Mouse (Mus musculus) layer of hippocampus, adult 8-10 months (tissue): ENCODE results near the gene Col25a1. TPM values are rescaled to one million over a fixed set of nuclear protein-coding genes. Genes with fewer than 3 reads are reported as not detected.

Experiments
- DNase-seq, 2 experiments: peaks; one replicate each; pipeline ENCODE4 v3.0.0; 2022; ENCODE audit warnings: low spot score in 2 of 2
- total RNA-seq, 4 experiments: library from RNA; stranded (reverse); gene quantifications; 2 replicates each; pipeline ENCODE4 v1.2.4; 2022

Col25a1 gene
- total RNA-seq, 4 experiments from 2014 or later, result 56.3 to 71.8 (median 65.0) TPM

DNA sequence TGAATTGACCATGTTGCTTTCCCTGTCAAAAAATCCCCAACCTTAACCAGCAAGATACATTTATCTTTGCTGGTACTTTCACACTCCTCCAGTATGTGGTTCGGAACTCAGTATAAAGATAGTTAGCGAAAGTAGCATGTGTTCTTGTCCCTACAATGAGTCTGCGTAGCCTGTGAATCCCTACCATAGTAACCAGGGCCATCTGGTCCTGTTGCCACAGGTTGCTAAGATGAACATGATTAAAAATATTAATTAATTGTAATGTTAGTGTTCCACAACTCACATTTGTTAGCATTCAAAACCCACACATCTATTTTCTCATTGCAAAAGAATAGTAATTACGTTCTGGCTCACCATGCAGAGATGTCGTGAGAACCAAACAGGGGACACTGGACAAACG lies 434.3 kb downstream of the Col25a1 start:
- DNase-seq, result peak in 1 of 2 experiments; percentile 45

DNA sequence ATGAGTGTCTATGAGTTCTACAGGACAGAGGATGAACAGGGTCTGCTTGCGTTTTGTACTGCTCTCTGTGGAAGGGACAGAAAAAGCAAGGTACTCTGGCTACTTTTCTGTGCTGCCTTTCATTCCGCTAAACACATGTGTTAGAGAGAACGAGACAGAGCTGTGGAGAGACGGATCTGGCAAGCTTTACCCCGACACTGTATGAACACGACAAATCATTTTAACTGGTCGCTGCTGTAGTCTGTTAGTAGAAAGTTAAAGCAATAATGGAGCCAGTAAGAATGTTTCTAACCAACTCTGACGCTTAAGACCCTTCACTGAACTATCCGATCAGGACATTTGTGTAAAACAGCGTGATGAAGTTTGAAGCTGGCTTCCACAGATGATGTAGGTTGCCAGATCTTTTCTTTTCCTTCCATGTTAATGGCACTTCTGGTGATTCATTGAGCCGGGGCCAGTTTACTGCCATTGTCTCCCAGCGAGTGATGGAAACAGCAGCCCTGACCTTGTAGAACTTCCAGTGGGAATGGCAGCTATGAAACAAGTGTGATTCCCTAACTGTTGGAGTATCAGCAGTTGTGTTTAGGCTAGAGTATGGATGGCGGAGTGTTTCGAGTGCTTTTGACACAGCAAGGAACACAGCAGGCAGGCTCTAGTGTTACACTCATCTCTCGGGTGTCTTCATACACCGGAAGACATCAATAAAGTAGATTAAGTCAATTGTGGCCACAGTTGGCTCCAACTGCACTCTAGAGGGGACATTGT lies 437.2 kb downstream of the Col25a1 start:
- DNase-seq, result no peak

DNA sequence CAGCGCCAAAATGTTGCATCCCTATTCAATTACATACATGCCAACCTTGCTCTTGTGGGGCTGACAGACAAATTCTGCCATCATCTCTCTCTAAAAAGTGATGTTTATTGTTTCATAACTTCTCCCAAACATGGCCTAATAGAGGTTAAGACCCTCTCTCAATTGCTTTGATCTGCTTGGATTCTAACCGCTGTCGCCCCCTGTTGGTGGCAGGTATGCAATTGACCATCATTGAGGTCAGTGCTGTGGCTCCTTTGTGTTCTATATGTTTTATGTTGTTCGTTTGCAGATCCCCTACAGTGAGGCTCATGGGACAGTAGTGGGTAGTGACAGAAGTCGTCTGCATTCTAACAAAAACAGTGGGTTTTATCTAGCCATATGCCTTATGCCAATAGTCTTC lies 441.9 kb downstream of the Col25a1 start:
- no peak for DNase-seq

GRCm38 (mm10) chr3:130574652-130575051 lies 443.4 kb downstream of the Col25a1 start:
- peak in 1 of 2 experiments; percentile 34 for DNase-seq

GRCm38 (mm10) chr3:130576683-130577082 lies 445.4 kb downstream of the Col25a1 start:
- no peak for DNase-seq

DNA sequence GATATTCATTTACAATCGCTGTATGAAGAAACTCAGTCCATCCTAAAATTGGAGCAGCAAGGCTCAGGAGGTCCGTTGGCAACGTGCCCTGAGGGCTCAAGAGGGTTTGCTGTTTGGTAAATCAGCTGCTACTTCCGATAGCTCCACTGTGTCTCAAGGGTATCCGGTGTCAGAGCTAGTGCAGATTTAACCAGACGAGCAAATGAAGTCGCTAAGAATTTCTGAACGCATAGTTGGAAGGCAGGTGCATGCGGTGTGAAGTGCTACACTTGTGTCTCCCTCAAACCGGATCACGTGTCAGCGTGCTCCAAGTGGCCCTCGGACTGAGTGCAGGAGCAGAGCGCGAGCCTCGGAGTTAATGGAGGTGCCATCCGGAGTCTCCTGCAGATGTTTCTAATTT lies 448.2 kb downstream of the Col25a1 start:
- no peak for DNase-seq

- DNase-seq, result no peak
These were observed 450.3 kb downstream of the Col25a1 start for GRCm38 (mm10) chr3:130581577-130581976.

DNA sequence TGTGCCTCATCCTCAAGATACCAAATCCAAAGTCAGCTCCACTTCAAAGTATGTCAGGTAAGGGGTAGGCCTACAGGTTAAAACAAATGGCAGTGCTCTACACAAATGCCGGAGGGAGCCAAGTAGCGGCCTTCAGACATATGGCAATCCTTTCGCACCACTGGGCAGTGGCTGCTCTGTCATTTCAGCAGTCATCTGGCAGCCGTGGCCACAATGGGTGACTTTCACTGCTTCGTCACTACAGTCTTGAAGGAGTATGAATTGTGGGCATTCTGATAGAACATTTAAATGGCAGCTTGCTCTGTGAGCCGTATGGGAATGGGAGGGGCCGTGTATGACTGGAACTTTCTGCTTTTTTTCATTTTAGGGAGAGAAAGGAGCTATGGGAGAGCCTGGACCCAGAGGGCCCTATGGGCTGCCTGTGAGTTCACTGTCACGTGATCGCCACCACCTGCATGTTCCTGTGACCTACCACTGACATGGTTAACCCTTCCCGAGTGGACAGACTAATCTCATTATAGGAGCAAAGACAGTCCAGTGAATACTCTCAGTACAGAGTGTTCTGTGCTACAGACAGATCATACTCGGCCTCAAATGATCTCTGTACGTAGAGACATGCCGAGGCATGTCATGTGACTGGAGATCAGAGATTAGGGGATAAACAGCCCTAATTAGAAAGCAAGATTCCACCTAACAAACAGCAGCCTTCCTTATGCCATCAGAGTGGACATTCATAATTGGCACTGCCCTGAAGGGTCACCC lies 451.8 kb downstream of the Col25a1 start:
- no peak for DNase-seq

DNA sequence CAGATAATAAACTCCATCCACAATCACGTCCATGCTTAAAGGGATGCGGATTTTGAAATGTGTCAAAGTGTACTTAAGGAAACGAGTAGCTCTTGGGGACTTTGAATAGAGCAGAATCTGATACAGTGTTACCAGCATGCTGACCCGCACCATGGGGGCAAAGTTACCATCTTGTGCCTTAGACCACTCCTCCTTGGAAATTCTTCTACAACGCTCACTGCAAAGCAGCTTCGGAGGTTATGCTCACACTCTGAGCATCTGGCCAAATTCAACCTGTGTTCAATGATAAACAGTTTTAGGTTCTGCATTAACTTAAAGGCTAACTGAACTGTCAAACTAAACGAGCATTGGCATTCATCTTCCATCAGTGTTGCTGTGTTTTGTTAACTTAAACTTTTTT lies 452.7 kb downstream of the Col25a1 start:
- DNase-seq, result no peak

DNA sequence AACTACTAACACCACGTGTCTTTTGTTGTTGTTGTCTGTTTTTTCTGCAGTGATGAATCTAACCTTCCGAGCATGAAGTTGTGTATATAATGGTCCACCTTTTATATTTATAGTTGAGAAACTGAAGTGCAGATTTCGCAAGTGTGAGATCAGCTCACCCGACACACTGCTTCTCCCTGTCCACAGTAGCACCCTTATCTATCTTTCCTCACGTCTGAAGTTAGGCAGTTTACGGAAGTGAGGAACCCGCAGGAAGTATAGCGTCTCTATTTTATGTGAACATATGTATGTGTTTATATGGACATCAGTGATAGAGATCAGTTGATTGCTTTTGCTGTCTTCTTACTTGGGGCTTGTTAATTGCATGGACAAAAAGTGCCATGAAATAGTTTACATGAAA lies 463.7 kb downstream of the Col25a1 start:
- DNase-seq, result no peak

GRCm38 (mm10) chr3:130601491-130601890 lies 470.2 kb downstream of the Col25a1 start:
- DNase-seq, result no peak

GRCm38 (mm10) chr3:130607924-130608323 lies 476.6 kb downstream of the Col25a1 start:
- peak in 1 of 2 experiments; percentile 17 for DNase-seq

DNA sequence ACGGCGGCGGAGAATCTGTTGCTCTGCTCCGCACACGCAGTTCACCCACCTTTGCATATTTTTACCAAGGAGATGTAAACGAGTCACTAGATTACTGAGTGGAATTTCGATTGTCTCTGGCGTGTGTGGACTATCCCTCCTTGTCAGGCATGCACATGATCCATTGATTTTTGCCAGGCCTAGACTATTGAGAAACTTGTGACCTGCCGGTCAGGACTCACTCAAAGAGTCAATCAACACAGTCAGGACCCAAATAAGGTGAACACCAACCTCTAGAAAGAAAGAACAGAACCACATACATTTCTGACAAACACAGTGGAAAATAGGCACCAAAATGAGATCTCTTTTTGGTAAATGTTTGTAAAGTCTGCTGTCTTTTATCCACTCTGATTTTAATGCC lies 483.1 kb downstream of the Col25a1 start:
- no peak for DNase-seq

DNA sequence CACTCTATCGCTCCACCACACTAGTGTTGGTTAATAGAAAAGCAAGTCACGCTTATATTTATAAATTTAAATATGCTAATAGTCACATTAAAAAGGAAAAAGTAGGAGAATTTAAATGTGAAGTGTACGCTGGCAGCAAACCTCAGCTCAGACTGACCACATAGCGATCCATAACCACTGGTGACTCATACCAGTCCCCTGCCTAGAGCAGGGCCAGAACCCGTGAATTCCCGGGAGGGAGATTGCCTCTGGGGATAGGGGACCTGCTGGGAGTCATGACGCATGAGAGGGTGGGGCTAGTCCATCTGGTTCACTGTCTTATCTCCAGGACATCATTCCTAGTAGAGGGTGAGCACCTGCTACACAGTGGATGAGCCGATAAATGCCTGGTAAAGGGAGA lies 484.3 kb downstream of the Col25a1 start:
- no peak for DNase-seq

- DNase-seq, result no peak
These were observed 486.2 kb downstream of the Col25a1 start, which contains the start of gene Etnppl for GRCm38 (mm10) chr3:130617439-130617898. Gene Etnppl, plus strand, starts transcription at chr3:130617448.

DNA sequence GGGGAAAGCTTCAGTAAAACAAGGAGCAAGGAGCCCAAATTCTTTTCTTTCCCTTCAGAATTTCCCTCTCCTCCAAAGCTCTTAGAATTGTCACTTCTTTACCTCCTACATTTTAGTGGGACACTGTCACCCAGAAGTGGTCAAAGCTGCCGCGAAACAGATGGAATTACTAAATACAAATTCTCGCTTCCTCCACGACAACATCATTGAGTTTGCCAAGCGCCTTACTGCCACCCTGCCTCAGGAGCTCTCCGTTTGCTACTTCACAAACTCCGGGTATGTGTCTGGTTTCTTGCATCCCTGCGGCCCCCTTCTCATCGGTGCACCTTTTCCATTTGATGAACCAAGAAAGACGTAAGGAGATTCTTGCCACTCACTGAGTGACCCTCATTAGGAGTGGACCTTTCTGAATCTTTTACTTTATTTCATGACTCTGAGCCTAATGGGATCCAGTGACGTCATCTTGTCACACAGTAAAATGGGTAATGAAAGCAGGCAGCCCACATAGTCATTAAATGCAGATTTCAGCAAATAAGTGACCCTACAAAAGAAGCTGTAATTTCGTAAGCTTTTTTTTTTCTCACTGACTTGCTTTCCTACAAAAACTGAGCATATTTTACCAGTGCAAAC lies 489.3 kb downstream of the Col25a1 start:
- no peak for DNase-seq

GRCm38 (mm10) chr3:130628358-130628757 lies 497.1 kb downstream of the Col25a1 start:
- DNase-seq, result no peak

DNA sequence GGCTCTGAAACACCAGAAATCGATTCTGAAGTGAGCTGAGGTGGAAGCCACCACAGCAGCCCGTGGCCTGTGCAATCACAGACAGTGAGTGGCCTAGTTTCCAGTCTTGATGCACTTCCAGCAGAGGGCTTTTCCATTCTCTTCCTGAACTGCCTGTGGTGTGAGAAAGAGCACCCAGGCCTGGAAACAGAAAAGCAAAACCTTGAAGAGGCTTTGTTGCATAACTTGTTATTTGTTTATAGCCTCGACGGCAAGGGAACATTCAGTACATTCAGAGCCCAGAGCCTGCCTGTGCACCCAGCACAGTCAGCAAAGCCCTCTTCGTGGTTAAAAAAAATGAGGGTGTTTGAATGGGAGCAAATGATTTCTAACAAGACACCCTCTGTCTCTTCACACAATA lies 502.6 kb downstream of the Col25a1 start:
- peak; percentile 8 to 33 for DNase-seq

DNA sequence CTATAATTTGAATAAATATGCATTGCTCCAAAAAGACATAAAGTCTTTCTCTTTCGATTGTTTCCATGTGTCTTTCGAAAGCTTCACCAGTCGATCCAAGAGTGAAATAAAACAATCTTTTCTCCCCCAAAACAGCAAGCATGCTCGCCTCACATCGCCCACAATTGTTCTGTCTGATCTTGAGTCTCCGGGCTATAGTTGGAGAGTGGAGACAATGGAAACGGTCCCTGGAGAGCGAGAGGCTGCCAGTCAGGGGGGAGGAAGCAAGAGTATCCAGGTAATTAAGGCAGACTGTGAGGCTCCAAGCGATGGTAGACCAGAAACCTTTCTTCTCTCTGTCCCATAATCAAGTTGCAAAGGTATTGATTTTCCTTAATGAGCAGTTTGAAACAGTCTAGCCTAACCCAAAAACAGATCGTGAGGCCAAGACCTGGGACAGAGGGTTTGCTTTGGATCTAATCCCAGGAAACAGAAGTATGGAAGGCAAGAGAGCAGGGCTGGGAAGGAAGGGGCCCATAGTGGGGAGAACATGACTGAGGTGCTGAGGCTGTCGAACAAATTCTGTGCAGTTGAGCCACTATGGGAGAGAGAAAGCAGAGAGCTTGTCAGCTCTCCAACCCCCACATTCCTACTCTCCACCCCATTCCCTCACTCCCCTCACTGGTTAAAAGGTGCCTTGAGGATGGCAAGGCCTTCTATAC lies 515.0 kb downstream of the Col25a1 start:
- DNase-seq, result no peak
